Mouse (Mus musculus) heart, postnatal 25 days (tissue): ENCODE data around the gene Sdsl. TPM values are rescaled to one million over a fixed set of nuclear protein-coding genes. Genes with fewer than 3 reads are reported as not detected.

Source experiments
- DNase-seq: peaks from one replicate; pipeline ENCODE4 v3.0.0; 2022; ENCODE audit warnings: low spot score
- intact Hi-C: fragments of 180-260 bp; cut with DNase I; formaldehyde crosslinking; loops from one replicate; pipeline ENCODE4 v1.15.1; 2025
- total RNA-seq, 2 experiments: library from RNA; stranded (reverse); gene quantifications; 2 replicates each; pipeline ENCODE4 v1.2.3; 2021

Sdsl gene
- total RNA-seq, 2 experiments from 2014 or later, result 8.8 to 9.6 TPM

DNA sequence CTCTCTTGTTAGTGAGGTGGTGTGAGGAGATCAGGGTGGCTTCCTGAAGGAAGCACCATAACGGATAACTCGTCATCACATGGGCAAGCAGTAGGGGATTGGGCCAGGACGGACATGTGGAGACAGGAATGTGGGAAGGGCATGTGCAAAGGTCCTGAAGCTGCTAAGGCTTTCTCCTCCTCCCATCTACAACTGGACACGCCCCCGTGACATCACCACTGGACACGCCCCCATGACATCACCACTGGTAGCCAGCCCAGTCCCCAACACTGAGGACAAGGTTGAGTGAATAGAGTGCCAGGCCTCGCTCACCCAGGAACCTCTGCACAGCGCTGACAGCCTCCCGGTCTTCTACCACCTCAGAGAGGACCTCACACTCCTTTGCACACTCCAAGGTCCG is 13.5 kb downstream of the Sdsl start:
- DNase-seq, result no peak

DNA sequence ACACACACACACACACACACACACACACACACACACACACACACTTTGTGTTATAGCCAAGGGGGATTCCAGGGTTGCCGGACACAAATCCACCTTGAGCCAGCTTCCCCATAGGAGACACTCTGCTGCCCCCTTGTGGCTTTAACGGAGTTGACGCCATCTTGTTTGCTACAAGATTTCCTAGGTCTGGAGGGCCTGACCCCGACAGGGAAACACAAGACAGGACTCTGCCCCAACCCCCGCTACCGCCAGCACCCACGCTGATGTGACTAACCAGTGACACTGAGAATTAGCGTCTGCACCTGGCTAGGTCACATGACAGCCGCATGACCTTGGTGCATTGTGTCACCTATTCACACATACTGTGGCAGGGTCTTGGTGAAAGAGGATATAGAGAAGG is 15.0 kb downstream of the Sdsl start:
- intact Hi-C loops, result no loop called here
- DNase-seq, result no peak

More for the DNA sequence above, 13.5 kb downstream of the Sdsl start:
- intact Hi-C loops, result no loop called here

DNA sequence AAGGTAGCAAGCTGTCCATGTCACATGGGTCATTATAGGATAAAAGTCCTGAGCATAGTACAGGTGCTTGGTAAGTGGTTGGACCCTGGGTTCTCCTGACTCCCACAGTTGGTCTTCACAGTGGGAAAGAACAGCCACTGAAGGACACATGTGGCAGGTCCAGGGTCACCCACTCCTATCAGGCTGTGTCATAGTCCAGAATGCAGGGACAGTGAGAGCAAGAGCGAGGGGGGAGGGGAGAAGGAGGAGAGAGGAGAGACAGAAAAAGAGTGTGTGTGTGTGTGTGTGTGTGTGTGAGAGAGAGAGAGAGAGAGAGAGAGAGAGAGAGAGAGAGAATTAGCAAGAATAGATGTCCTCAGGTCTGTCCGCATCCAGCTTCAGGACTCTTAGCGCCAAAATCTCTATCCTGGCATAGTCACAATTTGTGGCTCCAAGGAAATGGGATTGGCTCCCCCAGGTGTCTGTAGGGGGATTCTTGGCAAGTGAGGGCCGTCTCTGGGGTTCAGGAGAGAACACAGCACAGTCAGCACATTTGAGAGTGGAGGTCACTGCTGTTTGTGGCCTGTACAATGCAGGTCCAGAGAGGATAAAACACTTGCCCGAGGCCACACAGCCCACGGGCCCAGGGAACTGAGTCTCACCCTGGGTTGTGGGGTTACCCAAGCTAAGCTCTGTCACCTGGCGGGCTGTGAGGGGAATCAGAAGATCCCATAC is 15.6 kb downstream of the Sdsl start:
- intact Hi-C loops, result no loop called here
- no peak for DNase-seq

DNA sequence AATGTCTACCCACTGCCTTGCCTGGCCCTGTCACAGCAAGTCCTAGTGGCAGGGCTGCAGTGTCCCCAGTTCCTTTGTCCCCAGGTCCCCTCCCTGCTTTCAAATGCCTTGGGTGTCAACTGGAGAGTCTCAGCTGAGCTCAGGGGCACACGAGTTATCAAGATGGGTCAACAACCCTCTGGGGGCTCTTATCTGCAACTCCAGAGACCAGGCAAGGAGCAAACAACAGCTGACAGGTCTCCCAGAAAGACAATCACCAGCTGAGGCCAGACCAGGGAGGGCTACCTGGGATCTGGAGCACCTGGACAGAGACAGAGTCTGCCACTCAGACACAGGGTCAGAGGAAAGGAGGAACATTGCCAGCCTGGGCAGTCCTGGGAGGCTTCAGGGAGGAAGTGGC is 16.4 kb downstream of the Sdsl start:
- no peak for DNase-seq
- intact Hi-C loops, result no loop called here

DNA sequence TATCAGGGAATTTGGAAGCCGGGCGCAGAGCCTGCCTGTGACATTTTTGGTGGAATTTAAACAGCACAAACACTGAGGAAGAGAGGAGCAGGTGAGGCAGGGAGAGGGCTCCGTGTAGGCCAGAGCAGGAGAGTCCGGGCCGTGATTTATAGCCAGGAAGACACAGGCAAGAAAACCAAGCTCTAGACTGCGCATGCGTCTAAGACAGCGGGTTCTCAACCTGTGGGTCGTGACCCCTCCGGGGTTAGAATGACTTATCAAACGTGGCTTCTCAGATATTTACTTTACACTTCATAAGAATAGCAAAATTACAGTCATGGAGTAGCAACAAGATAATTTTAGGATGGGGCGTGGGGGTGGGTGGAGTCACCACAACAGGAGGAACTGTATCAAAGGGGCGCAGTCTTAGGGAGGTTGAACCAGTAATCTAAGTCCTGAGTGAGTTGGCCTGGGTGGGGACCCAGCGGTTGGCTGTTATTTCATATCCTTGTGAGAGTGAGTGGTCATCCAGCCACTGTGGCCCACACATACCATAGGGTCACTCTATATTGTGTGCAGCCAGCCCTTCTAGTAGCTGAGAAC is 17.8 kb downstream of the Sdsl start:
- intact Hi-C loops, result no loop called here
- DNase-seq, result no peak

DNA sequence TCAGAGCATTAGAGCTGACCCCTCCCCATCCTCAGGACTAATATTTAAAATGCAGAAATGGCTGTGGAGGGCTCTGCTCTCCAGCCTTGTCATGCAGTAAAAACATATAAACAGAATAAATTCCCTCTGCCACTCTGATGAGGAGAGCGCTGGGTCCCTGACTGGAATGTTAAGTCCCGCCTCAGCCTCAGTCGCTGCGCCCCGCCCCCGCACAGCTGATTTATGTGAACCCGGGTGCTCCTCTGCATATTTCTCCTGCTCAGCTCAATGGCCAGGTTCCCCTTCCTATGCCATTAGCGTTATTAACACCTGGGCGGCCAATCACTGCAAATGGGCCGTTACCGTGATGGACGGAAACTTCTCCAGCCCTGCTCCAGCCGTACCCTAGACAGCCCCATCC is 25.3 kb downstream of the Sdsl start:
- no peak for DNase-seq
- intact Hi-C loops, result no loop called here

DNA sequence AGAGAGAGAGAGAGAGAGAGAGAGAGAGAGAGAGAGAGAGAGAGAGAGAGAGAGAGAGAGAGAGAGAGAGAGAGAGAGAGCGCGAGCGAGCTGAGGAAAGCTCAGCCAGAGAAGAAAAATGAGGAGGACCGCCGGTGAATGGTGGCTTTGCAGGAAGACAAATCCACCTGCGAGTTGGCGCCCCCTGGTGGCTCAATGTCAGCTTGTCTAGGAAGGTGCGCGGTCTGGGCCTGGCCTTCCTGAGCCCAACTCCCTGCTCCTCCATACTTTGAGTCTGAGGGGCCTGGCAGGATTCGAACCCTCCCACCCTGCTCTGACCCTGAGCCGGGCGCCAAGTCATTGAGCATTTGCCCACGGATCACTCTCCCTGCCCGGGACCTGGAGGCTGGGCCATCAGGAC is 31.9 kb downstream of the Sdsl start:
- peak; percentile 17 for DNase-seq
- intact Hi-C loops, result loop anchor here (1.0 to 5.0 kb wide), 2 partner anchors 268 to 294 kb away; no protein-coding TSS in a partner anchor

DNA sequence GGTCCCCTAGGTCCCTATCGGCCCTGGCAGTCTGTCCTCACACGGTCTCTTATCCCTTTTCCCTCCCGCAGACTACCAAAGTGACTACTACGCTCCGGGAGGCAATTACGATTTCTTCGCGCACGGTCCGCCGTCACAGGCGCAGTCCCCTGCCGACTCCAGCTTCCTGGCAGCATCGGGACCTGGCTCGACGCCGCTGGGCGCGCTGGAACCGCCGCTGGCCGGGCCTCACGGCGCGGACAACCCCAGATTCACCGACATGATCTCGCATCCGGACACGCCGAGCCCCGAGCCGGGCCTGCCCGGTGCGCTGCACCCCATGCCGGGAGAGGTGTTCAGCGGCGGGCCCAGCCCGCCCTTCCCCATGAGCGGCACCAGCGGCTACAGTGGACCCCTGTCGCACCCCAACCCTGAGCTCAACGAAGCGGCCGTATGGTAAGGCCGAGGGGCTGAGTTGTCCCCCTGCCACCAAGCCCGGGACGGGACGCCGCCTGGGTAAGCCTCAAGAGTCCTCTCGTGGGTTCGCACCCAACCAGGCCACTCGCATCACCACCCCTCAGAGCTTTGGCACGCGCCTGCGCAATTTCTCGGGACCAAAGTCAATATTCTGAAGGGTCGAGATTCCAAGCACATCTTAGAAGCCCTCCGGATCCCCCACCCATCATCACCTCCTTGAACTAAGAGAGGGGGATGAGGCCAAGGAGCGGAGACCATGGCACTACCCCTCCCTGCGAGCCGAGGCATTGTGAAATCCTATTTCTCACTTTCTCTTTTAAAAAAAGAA is 32.5 kb downstream of the Sdsl start:
- intact Hi-C loops, result loop anchor here (1.0 to 5.0 kb wide), 2 partner anchors 268 to 294 kb away; no protein-coding TSS in a partner anchor
- DNase-seq, result no peak

DNA sequence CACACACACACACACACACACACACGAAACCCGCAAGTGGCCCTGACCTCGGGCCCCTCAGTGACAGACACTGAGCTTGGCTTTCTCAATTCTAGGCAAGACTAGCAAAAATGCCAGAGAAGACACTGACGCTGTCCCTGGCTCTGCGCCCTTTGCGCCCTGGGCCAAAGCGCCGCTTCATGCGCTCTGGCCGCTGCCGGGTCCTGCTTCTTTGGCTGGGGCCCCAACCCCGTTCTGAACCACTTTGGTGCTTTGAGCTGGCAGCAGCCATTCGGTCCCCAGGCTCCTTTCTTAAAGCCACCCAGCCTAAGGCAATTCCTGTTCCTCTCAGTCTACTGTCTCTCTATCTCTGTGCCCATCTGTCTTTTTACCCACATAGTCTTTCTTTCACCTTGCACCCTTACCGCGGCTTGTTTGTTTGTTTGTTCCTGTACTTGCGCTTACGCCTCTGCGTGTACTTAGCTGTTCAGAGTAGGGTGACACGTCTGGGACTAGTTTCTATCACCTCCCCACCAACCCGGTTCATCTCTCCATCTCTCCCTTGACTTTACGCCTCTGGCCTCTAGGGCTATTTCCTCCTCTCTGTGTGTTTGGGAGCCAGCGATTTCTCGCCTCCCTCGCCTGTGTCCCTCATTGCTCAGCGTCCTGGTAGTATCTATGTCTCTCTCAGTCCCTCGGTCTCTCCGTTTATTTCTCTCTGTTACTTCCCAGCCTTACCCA is 33.5 kb downstream of the Sdsl start:
- intact Hi-C loops, result no loop called here
- DNase-seq, result no peak

DNA sequence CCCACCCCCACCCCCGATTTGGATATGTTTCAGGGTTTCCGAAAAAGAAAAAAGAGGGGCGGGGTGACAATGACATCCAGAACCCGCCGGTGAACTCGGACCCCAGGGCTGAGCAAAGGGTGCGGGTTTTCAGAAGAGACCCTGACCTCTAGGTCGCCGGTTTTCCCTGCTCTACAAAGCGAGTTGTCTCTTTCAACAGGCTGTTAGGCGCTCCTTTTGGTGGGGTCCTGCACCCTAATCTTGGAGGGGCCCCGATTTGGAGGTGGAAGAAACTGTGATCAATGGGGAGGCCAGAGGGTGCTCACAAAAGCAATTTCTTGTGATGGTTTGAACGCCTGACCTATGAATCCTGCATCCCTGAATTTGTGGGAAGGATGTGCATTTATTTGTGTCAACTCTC is 34.1 kb downstream of the Sdsl start:
- intact Hi-C loops, result no loop called here
- DNase-seq, result no peak

DNA sequence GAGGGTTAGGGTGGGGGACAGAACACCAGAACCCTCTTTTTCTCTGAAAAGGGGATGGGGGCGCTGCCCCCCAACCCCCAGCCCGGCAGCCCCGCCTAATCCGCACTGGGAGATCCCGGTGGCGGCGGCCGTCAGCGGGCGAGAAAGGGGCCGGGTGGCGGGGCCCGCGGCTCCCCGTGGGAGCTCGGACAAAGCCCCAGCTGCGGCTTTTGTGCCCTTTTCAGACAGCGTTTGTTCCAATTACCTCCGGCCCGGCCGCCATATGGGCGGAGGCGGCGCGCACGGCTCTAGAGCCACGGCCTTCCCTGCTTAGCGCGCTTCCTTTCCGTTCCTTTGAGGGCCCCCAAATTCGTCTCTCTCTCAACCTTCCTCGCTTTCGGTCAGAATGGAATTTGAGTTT is 34.6 kb downstream of the Sdsl start:
- intact Hi-C loops, result no loop called here
- DNase-seq, result no peak

DNA sequence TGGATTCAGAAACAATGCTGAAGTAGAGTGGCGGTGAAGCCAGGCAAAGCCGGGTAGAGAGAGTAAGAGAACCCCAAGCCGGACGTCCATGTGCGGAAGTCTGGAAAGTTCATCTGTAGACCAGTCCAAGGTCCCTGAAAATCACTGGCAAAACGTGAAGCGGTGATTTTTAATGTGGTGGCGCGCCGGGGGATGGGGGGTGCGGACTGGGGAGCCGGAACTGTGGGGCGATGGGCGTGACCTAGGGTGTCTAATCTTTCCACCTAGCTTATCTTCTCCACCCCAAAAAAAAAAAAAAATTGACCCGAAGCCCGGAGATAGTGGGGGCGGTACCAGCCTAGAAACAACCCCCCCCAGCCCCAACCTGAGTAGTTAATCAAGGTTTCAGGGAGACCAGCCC is 35.1 kb downstream of the Sdsl start:
- intact Hi-C loops, result no loop called here
- DNase-seq, result no peak

DNA sequence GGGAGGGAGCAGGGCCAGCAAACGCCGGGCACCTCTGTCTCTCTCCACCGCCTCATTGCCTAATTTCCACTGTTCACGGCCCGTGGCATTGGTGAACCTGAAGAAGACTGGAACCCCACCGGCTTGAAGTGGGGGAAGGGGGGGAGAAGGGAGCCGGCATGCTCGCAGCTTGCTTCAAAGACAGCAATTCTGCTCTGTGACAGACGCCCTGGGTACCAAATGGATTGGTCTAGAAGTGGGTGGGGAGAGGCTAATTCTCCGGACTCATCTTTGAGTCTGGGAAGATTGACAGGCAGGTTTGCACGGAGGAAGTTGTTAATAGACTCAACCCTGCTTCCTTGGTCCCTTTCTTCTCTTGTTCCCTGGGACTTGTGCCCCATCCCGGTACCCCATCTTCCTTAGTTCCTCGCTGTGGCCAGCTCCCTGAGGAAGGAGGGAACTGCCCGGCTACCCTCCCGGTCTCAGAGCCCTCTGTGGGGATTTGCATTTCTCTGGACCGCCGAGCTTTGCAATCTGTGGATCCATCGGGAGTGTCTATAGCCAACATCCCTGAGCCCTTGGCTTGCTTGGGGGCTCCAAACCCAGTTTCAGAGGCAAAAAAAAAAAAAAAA is 35.6 kb downstream of the Sdsl start:
- intact Hi-C loops, result no loop called here
- no peak for DNase-seq

DNA sequence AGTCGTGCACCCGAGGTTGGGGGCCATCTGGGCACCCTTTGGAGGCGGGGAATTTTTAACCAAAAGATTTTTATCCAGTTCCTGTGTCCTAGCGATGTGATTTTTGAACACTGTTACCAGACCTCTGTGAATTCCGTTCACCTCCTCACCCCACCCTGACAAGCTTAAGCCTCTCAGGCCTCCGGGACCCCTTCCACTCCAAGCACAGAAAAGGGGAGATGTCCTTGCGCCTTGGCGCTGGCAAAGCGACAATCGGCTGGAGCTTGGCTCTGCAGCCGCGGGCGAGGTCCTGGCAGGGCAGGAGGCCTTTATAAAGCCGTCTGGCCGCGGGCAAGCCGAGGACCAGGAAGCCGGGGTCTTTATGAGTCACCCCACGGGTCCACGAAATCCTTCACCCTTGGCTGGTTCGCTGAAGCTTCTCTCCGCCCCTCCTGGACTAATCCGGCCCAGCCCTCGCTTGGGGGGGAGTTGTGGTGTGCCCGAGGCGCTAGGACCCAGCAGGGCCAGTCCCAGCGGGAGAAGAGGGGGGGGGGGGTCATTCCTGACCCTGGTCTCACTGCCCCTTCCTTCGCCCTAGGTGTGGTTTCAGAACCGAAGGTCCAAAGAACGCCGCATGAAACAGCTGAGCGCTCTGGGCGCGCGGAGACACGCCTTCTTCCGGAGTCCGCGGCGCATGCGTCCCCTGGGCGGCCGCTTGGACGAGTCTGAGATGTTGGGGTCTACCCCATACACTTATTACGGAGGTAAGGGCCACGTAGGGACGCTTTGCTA is 36.7 kb downstream of the Sdsl start:
- intact Hi-C loops, result no loop called here
- no peak for DNase-seq

DNA sequence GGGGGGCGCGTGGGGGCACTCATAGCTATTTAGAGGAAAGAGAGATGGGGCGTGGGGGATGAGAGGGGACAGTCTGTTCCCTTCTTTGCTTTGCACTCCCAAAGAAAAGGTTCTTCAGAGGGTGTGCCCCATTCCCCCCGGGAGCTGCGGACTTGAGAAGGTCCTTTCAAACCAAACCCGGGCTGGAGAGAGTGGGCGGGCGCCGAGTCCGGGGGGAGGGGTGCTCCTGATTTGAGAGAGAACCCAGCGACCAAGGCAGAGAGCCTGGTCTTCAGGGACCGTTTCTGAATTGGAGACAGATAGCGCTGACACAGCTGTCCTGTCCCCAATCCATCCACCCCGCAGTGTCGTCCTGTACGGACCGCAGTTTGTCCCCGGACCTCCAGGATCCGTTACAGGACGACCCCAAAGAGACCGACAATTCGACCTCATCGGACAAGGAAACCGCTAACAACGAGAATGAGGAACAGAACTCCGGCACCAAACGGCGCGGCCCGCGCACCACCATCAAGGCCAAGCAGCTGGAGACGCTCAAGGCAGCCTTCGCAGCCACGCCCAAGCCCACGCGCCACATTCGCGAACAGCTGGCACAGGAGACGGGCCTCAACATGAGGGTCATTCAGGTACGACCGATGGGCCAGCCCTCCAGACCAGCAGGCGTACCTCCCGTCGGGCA is 37.5 kb downstream of the Sdsl start:
- intact Hi-C loops, result no loop called here
- DNase-seq, result no peak

DNA sequence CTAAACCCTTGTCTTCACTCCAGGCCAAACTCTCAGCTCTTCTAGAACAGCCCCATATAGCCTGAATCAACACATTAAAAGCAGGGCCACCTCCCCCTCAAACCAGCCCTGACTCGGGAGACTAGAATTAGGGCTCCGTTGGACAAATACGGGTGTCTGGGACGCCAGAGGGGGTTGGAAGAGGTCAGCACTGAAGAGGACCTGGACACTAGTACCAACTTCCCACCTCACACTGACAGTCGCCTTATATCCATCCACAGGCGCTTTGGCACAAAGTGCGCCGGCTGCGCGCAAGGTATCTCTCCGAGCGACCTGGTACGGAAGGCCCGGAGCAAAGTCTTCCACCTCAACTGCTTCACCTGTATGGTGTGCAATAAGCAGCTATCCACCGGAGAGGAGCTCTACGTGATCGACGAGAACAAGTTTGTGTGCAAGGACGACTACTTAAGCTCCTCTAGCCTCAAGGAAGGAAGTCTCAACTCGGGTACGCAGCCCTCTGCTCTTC is 38.3 kb downstream of the Sdsl start:
- intact Hi-C loops, result no loop called here
- DNase-seq, result no peak

DNA sequence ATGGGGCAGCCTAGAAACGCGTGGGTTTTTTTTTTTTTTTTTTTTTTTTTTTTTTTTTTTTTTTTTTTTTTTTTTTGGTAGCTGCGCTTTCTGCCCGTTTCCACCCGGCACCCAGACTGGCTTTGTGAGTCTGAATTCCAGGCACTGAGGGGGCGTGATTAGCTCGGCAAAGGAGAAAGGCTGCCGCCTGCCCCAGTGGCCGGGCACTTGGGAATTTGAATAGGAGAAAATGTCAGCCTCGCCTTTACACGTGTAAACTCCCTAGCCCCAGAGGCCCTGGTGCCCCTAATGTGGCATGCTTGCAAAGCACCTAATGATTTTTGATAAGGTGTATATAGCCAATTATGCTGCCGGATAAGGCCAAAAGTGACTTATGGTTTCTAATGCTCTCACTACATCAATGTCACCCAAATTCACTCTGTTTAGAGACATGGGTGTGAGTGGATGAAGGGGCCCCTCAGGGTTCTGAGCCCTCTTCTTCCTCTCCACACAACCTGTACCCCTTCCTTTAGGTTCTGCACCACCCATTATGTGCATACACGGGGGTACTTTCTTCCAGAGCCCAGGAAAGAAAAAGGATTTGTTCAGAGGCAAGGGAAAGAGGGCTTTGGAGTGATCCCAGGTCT is 39.4 kb downstream of the Sdsl start:
- intact Hi-C loops, result no loop called here
- no peak for DNase-seq

DNA sequence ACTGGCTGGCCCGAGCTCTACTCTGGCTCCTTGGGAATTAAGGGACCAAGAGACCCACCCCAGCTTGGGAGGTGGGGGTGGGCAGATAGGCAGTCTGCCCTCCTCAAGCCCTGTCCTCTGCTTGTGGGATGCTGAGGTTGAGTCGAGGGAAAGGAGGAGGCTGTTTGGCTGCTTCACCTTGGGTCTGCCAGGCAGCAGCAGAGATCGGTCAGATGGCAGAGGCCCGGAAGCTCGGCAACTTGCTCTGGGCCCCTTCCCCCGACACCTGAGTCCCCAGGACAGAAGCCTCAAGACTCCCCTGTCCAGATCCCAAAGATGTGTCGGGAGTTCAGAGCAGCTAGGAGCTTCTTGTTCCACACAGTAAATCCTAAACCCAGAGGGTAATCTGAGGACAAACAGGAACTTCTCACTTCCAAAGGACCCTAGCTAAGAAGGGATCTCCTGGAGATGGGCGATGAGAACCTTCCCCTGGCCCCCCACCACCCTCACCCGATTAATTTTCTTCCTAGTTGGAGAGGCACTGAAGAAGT is 40.1 kb downstream of the Sdsl start:
- intact Hi-C loops, result no loop called here
- DNase-seq, result no peak
